8 mouse cellular contexts compared by ENCODE assay signal in genomic region chr3:51552841-51553496, GRCm38 (mm10). TPM values are rescaled to one million over a fixed set of nuclear protein-coding genes. Genes with fewer than 3 reads are reported as not detected.
DNase-seq lines count a peak whose midpoint lies in the region; ATAC-seq lines count a peak whose summit lies in the region.

No protein-coding gene starts in this region.

- no peak for ATAC-seq in cerebellum, adult (ENCODE audit: insufficient number of reproducible peaks, low FRiP score, low TSS enrichment)
- peak; percentile 58 for ATAC-seq in erythroblast, adult 5-6 weeks (replicated peaks; ENCODE audit: low FRiP score, poor library complexity, severe bottlenecking)
- no peak for ATAC-seq in liver, embryonic 12.5 days

- no peak overlapping the region for H3K27ac ChIP-seq in liver, embryonic 12.5 days

- H3K27me3 ChIP-seq in liver, embryonic 12.5 days (replicated peaks), result no peaks in the 10 kb centered on the region

- H3K4me2 ChIP-seq in liver, embryonic 12.5 days, result peak overlapping the region; percentile 23

- H3K9me3 ChIP-seq in liver, embryonic 12.5 days (replicated peaks), result no peaks in the 10 kb centered on the region

- 50% methylated on average over 10 of the region's 10 CpGs for WGBS in liver, embryonic 12.5 days (ENCODE audit: insufficient replicate concordance)

- H3K9ac ChIP-seq in liver, embryonic 12.5 days, result no peak overlapping the region

- DNase-seq in cerebellum, adult 9-10 months, result peak; percentile 44
- peak; percentile 59 for DNase-seq in 416B (ENCODE audit: low read depth)
- peak; percentile 21 to 69 for DNase-seq in spleen, postnatal 10 days (ENCODE audit: low spot score in 2 of 2)
- DNase-seq in layer of hippocampus, adult 9-11 months, result no peak
- no peak for DNase-seq in embryo, embryonic 10 days (ENCODE audit: low spot score)

- H3K4me1 ChIP-seq in liver, embryonic 12.5 days, result peaks cover 39% of the 10 kb centered on the region

- H3K36me3 ChIP-seq in liver, embryonic 12.5 days, result peaks cover 25% of the 10 kb centered on the region

- no peak overlapping the region for H3K4me3 ChIP-seq in liver, embryonic 12.5 days

RNA-seq across cellular contexts. Expression of gene Setd7, which starts 7.7 kb away (rescaled TPM):
- total RNA-seq in erythroblast, adult 5-6 weeks (2015; ENCODE audit: low replicate concordance), result 7.5 and 9.8 TPM in 2 replicates
- total RNA-seq in erythroblast, adult 5-6 weeks (2017; ENCODE audit: low replicate concordance), result 4.3 and 7.7 TPM in 2 replicates
- polyA plus RNA-seq in liver, embryonic 12.5 days (2016; fragmentation: Nextera tagmentation; extraction: Ambion mirVana), result 1.0 and 1.7 TPM in 2 replicates

Comparison
In these comparisons a context has a peak if more than half of its experiments do, and no peak if none do; other contexts are left out.
1. DNase-seq: peak in cerebellum, adult 9-10 months (single experiment), 416B (single experiment) and spleen, postnatal 10 days (2 of 2); none in layer of hippocampus, adult 9-11 months (single experiment) and embryo, embryonic 10 days (single experiment).